Mouse (Mus musculus): ENCODE measurements around the gene Angel2.

DNA sequence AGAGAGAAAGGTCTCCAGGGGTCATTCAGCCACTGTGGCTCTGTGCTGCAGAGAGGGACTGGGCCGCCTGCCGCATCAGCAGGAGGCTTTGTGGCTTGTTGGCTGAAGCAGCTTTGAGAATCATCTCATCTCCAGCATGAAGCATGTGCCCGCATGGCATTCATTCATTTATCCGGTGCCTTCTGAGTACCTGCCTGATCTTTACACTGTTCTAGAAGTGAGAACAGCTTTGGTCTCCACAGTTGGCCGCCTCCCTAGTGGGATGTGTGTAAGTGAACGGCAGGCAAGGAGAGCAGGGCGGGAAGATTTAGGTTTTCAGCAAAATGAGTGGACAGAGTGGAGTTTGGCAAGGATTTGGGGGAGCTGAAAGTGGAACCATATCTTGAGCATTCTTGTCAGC is 14.9 kb downstream of the Angel2 start:
- no peak for TF ChIP-seq CEBPB (IDR thresholded peaks at IDR 0.05; ENCODE audit: low read depth)
- TF ChIP-seq CTCF (IDR thresholded peaks at IDR 0.05; ENCODE audit: control insufficient read depth, insufficient read depth, insufficient read length) = no peak
- no peak for TF ChIP-seq USF1 (IDR thresholded peaks at IDR 0.05; ENCODE audit: low read depth)
- no peak for TF ChIP-seq MAX (IDR thresholded peaks at IDR 0.05)
- no peak for TF ChIP-seq MYOD1 (IDR thresholded peaks at IDR 0.05; ENCODE audit: control insufficient read depth, insufficient read length, low read depth)
- no peak for TF ChIP-seq FOSL1 (IDR thresholded peaks at IDR 0.05; ENCODE audit: insufficient read depth, low read length, poor library complexity, severe bottlenecking)
